Mouse (Mus musculus) brain, embryonic 14.5 days (tissue): Measurements from ENCODE around the gene Zbtb20.

ENCODE experiments used
- CTCF ChIP-seq: fragments of 200-500 bp; IDR thresholded peaks from 2 replicates; pipeline ENCODE4 v1.5.1; 2012; ENCODE audit warnings: inconsistent platforms, mild to moderate bottlenecking, moderate library complexity, borderline replicate concordance; ENCODE audit not compliant: insufficient read depth, insufficient read length; ENCODE audit errors: extremely low read depth
- POLR2A ChIP-seq: fragments of 200-500 bp; IDR thresholded peaks from 2 replicates; pipeline ENCODE4 v1.6.1; 2012; ENCODE audit warnings: mild to moderate bottlenecking, inconsistent platforms, borderline replicate concordance; ENCODE audit not compliant: poor library complexity, insufficient read depth, insufficient read length, severe bottlenecking; ENCODE audit errors: extremely low read depth

DNA sequence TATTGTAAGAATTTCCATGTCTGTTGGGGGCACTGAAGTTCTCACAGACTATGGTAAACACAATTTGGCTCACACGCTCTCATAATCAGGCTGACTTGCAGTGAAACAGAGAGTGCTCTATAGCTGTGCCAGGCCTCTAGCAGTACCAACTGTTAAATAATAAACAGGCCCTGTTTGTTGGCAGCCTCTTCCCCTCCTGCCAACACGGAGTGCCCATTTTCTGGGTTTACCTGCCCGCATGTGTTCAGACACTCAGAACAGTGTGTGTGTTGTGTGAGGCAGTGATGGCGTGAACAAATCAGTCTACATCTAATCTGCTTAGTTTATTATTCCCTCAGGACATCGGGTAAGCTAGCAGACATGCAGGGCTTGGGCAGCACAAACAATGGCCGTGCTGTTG is 254.9 kb downstream of the Zbtb20 start:
- TF ChIP-seq CTCF (no peak), POLR2A (no peak)
